8 mouse cellular contexts compared by ENCODE assay signal in genomic region chr7:19270509-19271237, GRCm38 (mm10). TPM values are rescaled to one million over a fixed set of nuclear protein-coding genes. Genes with fewer than 3 reads are reported as not detected.
DNase-seq lines count a peak whose midpoint lies in the region; ATAC-seq lines count a peak whose summit lies in the region.

No protein-coding gene starts in this region.

- no peaks in the 10 kb centered on the region for H3K9me3 ChIP-seq in megakaryocyte, embryonic 14.5 days
- no peaks in the 10 kb centered on the region for H3K9me3 ChIP-seq in hindbrain, embryonic 12.5 days (replicated peaks)
- no peaks in the 10 kb centered on the region for H3K9me3 ChIP-seq in lung, embryonic 16.5 days (ENCODE audit: control insufficient read depth, low read length)

- no peaks in the 10 kb centered on the region for H3K27me3 ChIP-seq in megakaryocyte, embryonic 14.5 days (replicated peaks)
- H3K27me3 ChIP-seq in hindbrain, embryonic 12.5 days: peaks cover 5% of the 10 kb centered on the region
- no peaks in the 10 kb centered on the region for H3K27me3 ChIP-seq in lung, embryonic 16.5 days (ENCODE audit: control insufficient read depth, insufficient read depth, low read depth, low read length)

- peaks cover 23% of the 10 kb centered on the region for H3K36me3 ChIP-seq in megakaryocyte, embryonic 14.5 days (replicated peaks; ENCODE audit: low read length)
- H3K36me3 ChIP-seq in hindbrain, embryonic 12.5 days: no peaks in the 10 kb centered on the region
- H3K36me3 ChIP-seq in lung, embryonic 16.5 days (ENCODE audit: control insufficient read depth, insufficient read depth, low read length): no peaks in the 10 kb centered on the region

- no peak for ATAC-seq in megakaryocyte, adult 5-6 weeks (ENCODE audit: poor library complexity, severe bottlenecking)
- ATAC-seq in hindbrain, embryonic 12.5 days (ENCODE audit: low FRiP score): no peak
- ATAC-seq in lung, embryonic 16.5 days (ENCODE audit: low read depth): no peak

- H3K4me3 ChIP-seq in megakaryocyte, embryonic 14.5 days (replicated peaks): peak overlapping the region; percentile 96
- peak overlapping the region; percentile 97 for H3K4me3 ChIP-seq in hindbrain, embryonic 12.5 days
- peak overlapping the region; percentile 72 for H3K4me3 ChIP-seq in lung, embryonic 16.5 days (ENCODE audit: low read length)

- peak overlapping the region; percentile 92 for H3K4me2 ChIP-seq in hindbrain, embryonic 12.5 days (replicated peaks)
- peak overlapping the region; percentile 90 for H3K4me2 ChIP-seq in lung, embryonic 16.5 days (ENCODE audit: low read depth, low read length)

- 0% methylated on average over 15 of the region's 21 CpGs for WGBS in hindbrain, embryonic 12.5 days
- 0% methylated on average over 20 of the region's 21 CpGs for WGBS in lung, embryonic 16.5 days

- peak; percentile 47 for DNase-seq in embryo, embryonic 10.5 days (ENCODE audit: low spot score)
- peak; percentile 41 to 54 for DNase-seq in thymus, adult 18-20 months
- no peak for DNase-seq in left cerebral cortex, adult 9 months (ENCODE audit: low spot score in 2 of 2)
- no peak for DNase-seq in right cerebral cortex, postnatal 4 days

- H3K27ac ChIP-seq in hindbrain, embryonic 12.5 days: peak overlapping the region; percentile 86
- H3K27ac ChIP-seq in lung, embryonic 16.5 days (ENCODE audit: low read length): peak overlapping the region; percentile 98

- H3K9ac ChIP-seq in hindbrain, embryonic 12.5 days: peak overlapping the region; percentile 94
- peak overlapping the region; percentile 79 for H3K9ac ChIP-seq in lung, embryonic 16.5 days (ENCODE audit: low read length)

- peaks cover 43% of the 10 kb centered on the region for H3K4me1 ChIP-seq in megakaryocyte, embryonic 14.5 days
- H3K4me1 ChIP-seq in hindbrain, embryonic 12.5 days: peaks cover 28% of the 10 kb centered on the region
- H3K4me1 ChIP-seq in lung, embryonic 16.5 days (replicated peaks; ENCODE audit: control insufficient read depth, insufficient read depth, low read length): peaks cover 34% of the 10 kb centered on the region

RNA-seq across cellular contexts. Expression of gene Vasp, which starts 0.9 kb away (rescaled TPM):
- 828 and 2,423 TPM in 2 replicates for polyA plus RNA-seq in megakaryocyte, embryonic 14.5 days (2012; ENCODE audit: insufficient read depth, low replicate concordance)
- total RNA-seq in megakaryocyte, adult 5-6 weeks (2015): 122 and 129 TPM in 2 replicates
- 180 and 227 TPM in 2 replicates for total RNA-seq in megakaryocyte, adult 5-6 weeks (2017)
- polyA plus RNA-seq in hindbrain, embryonic 12.5 days (2016; fragmentation: Nextera tagmentation; extraction: Ambion mirVana): 52.7 and 60.3 TPM in 2 replicates
- polyA plus RNA-seq in lung, embryonic 16.5 days (2015; fragmentation: Nextera tagmentation; extraction: Ambion mirVana): 103 and 105 TPM in 2 replicates

RNA-seq across cellular contexts. Expression of gene Ppm1n, which starts 9.2 kb away (rescaled TPM):
- not detected in 2 replicates for polyA plus RNA-seq in megakaryocyte, embryonic 14.5 days (2012; ENCODE audit: insufficient read depth, low replicate concordance)
- not detected in 2 replicates for total RNA-seq in megakaryocyte, adult 5-6 weeks (2015)
- not detected in 2 replicates for total RNA-seq in megakaryocyte, adult 5-6 weeks (2017)
- 0.17 TPM in 1 of 2 replicates, not detected in the other for polyA plus RNA-seq in hindbrain, embryonic 12.5 days (2016; fragmentation: Nextera tagmentation; extraction: Ambion mirVana)
- not detected in 2 replicates for polyA plus RNA-seq in lung, embryonic 16.5 days (2015; fragmentation: Nextera tagmentation; extraction: Ambion mirVana)

RNA-seq across cellular contexts. Expression of gene Rtn2, which starts 11.8 kb away (rescaled TPM):
- polyA plus RNA-seq in megakaryocyte, embryonic 14.5 days (2012; ENCODE audit: insufficient read depth, low replicate concordance): 6.1 and 8.4 TPM in 2 replicates
- 0.48 TPM in 1 of 2 replicates, not detected in the other for total RNA-seq in megakaryocyte, adult 5-6 weeks (2015)
- not detected in 2 replicates for total RNA-seq in megakaryocyte, adult 5-6 weeks (2017)
- polyA plus RNA-seq in hindbrain, embryonic 12.5 days (2016; fragmentation: Nextera tagmentation; extraction: Ambion mirVana): 67.8 and 68.0 TPM in 2 replicates
- polyA plus RNA-seq in lung, embryonic 16.5 days (2015; fragmentation: Nextera tagmentation; extraction: Ambion mirVana): 13.8 and 17.5 TPM in 2 replicates

RNA-seq across cellular contexts. Expression of gene Fosb, which starts 39.2 kb away (rescaled TPM):
- 12.9 and 33.1 TPM in 2 replicates for polyA plus RNA-seq in megakaryocyte, embryonic 14.5 days (2012; ENCODE audit: insufficient read depth, low replicate concordance)
- total RNA-seq in megakaryocyte, adult 5-6 weeks (2015): 24.0 and 25.4 TPM in 2 replicates
- total RNA-seq in megakaryocyte, adult 5-6 weeks (2017): 26.9 and 30.4 TPM in 2 replicates
- 0.10 TPM in 1 of 2 replicates, not detected in the other for polyA plus RNA-seq in hindbrain, embryonic 12.5 days (2016; fragmentation: Nextera tagmentation; extraction: Ambion mirVana)
- polyA plus RNA-seq in lung, embryonic 16.5 days (2015; fragmentation: Nextera tagmentation; extraction: Ambion mirVana): 0.20 and 0.31 TPM in 2 replicates

RNA-seq across cellular contexts. Expression of gene Opa3, which starts 42.5 kb away (rescaled TPM):
- 7.3 and 11.6 TPM in 2 replicates for polyA plus RNA-seq in megakaryocyte, embryonic 14.5 days (2012; ENCODE audit: insufficient read depth, low replicate concordance)
- total RNA-seq in megakaryocyte, adult 5-6 weeks (2015): 12.3 and 15.7 TPM in 2 replicates
- total RNA-seq in megakaryocyte, adult 5-6 weeks (2017): 18.2 and 20.7 TPM in 2 replicates
- polyA plus RNA-seq in hindbrain, embryonic 12.5 days (2016; fragmentation: Nextera tagmentation; extraction: Ambion mirVana): 41.1 and 41.7 TPM in 2 replicates
- polyA plus RNA-seq in lung, embryonic 16.5 days (2015; fragmentation: Nextera tagmentation; extraction: Ambion mirVana): 29.9 and 31.5 TPM in 2 replicates

Comparison
In these comparisons a context has a peak if more than half of its experiments do, and no peak if none do; other contexts are left out.
1. DNase-seq: peak in embryo, embryonic 10.5 days (single experiment) and thymus, adult 18-20 months (2 of 2); none in left cerebral cortex, adult 9 months (0 of 2) and right cerebral cortex, postnatal 4 days (single experiment).
2. Peak in every context shown above with its lines, with median percentiles within 50 percentile points of each other: H3K4me3 ChIP-seq.